Mouse (Mus musculus): ENCODE results near the gene Slit3. TPM values are rescaled to one million over a fixed set of nuclear protein-coding genes. Genes with fewer than 3 reads are reported as not detected.

Gene Slit3
- polyA plus RNA-seq, 1 experiment from 2014 or later = 21.9 TPM

DNA sequence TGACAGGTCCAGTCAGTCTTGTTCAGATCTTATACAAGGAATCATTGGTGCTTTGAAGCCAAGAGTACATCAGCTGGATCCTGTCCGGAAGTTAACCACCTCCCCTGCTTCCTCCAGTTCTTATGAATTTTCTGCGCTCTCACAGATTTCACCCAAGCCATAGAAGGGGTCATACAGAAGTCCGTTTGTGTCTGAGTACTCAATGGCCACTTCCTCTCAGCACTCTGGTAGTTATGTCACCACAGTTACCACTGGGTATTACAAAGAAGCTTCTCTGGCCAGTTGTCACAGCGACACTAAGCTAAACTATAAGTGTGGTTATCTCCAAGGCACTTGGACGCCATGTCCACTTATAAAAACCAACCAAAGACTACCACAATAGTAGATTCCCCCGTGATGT, 536.6 kb downstream of the Slit3 start:
- H3K4me3 ChIP-seq = no peak overlapping the region
- WGBS = 92% methylated on average over 6 of the region's 6 CpGs
- peaks cover 19% of the 10 kb centered on the region for H3K36me3 ChIP-seq
- DNase-seq (ENCODE audit: low spot score) = no peak
- H3K27me3 ChIP-seq (ENCODE audit: low read depth, poor library complexity, severe bottlenecking) = no peaks in the 10 kb centered on the region
- H3K27ac ChIP-seq = no peak overlapping the region
- peaks cover 12% of the 10 kb centered on the region for H3K4me1 ChIP-seq
- H3K9me3 ChIP-seq (replicated peaks) = no peaks in the 10 kb centered on the region

DNA sequence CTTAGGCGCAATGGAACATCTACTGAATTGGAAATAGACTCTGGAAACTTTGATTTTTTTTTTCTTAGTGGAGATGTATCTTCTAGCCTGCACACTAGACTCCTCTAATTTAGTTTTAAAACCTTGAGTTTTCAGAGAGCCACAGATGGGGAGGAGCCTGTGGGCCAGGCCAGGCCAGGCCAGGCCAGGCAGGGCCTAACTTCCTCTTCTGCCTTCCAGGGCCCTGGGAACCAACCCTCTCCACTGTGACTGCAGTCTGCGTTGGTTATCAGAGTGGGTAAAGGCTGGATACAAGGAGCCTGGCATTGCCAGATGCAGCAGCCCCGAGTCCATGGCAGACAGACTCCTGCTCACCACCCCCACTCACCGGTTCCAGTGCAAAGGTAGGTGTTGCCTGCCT, 539.9 kb downstream of the Slit3 start:
- peaks cover 8% of the 10 kb centered on the region; the same call in 1 of the 2 replicates for H3K27me3 ChIP-seq (ENCODE audit: low read depth, poor library complexity, severe bottlenecking)

DNA sequence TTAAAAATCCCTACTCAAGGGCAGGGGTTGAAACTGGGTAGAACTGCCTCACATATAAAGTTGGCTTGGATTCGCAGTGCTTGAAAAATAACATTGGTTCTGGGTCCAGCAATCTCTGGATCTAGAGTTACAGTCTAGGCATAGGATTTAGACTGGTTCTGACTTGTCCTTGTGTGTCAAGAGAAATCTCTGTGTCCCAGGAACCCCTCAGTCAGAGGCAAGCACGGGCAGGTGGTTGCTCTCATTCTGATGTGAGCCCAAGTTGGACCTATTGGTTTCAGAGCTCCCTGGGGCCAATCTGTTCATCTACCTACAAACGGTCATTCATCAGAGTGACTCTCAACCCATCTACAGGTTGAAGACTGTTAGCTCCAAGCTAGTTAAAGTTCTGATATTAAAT, 541.9 kb downstream of the Slit3 start:
- no peaks in the 10 kb centered on the region for H3K9me3 ChIP-seq (replicated peaks)
- peaks cover 30% of the 10 kb centered on the region for H3K36me3 ChIP-seq
- H3K4me1 ChIP-seq = 0 out of 2 replicates have a peak, but pooled peaks cover 3% of the 10 kb centered on the region
- no peak overlapping the region for H3K4me3 ChIP-seq
- DNase-seq (ENCODE audit: low spot score) = no peak
- H3K27ac ChIP-seq = no peak overlapping the region
- WGBS = 91% methylated on average over 3 of the region's 3 CpGs
- peaks cover 10% of the 10 kb centered on the region; the same call in 1 of the 2 replicates for H3K27me3 ChIP-seq (ENCODE audit: low read depth, poor library complexity, severe bottlenecking)

More for the DNA sequence above, 539.9 kb downstream of the Slit3 start:
- 92% methylated on average over 4 of the region's 4 CpGs for WGBS
- H3K27ac ChIP-seq = no peak overlapping the region
- H3K4me1 ChIP-seq = peaks cover 7% of the 10 kb centered on the region
- DNase-seq (ENCODE audit: low spot score) = no peak
- H3K4me3 ChIP-seq = no peak overlapping the region
- H3K36me3 ChIP-seq = peaks cover 28% of the 10 kb centered on the region
- H3K9me3 ChIP-seq (replicated peaks) = no peaks in the 10 kb centered on the region

DNA sequence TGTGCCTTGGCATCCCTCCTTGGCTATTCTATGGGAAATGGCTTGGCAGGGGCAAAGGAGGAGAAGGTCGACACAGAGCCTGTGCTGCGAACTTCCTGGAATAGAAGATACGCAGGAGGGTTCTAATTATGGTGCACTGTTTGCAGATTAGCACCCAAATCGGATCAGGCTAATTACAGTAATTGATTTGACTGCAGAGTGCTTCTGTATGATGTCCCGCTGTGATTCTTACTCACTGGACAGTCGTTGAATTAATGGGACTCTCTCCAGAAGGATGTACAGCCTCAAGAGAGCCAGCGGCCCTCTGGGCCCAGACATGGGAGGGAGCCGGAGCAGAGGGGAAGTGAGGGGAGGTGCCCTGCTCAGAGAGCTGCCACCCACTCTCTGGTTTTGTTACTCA, 542.6 kb downstream of the Slit3 start:
- Histone ChIP-seq H3K27ac (no peak overlapping the region), H3K36me3 (peaks cover 31% of the 10 kb centered on the region), H3K4me3 (no peak overlapping the region), H3K9me3 (replicated peaks) (no peaks in the 10 kb centered on the region), H3K27me3 (ENCODE audit: low read depth, poor library complexity, severe bottlenecking) (peaks cover 10% of the 10 kb centered on the region; the same call in 1 of the 2 replicates), H3K4me1 (peaks cover 6% of the 10 kb centered on the region; the same call in 1 of the 2 replicates)
- WGBS = 74% methylated on average over 8 of the region's 8 CpGs
- no peak for DNase-seq (ENCODE audit: low spot score)

DNA sequence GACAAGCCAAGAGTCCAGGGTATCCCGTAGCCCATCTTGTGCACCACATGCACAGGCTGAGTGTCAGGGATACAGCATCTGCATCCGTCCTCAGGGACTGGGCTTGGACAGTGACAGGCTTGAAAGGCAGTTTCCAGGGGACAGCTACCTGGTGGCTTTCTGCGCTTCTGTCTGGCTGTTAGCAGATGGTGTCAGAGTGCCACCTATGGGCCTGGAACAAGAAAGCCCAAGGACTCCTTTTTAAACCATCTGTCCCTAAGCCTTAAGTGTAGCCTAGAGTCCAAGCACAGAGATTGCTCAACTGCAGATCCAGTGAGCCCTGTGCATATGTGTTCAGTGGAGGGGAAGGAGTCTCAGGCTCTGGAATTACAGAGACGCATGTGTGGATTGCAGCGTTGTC, 544.0 kb downstream of the Slit3 start:
- WGBS = 63% methylated on average over 5 of the region's 5 CpGs
- peaks cover 10% of the 10 kb centered on the region; the same call in 1 of the 2 replicates for H3K27me3 ChIP-seq (ENCODE audit: low read depth, poor library complexity, severe bottlenecking)
- H3K4me1 ChIP-seq = peaks cover 9% of the 10 kb centered on the region; the same call in 1 of the 2 replicates
- H3K27ac ChIP-seq = no peak overlapping the region
- DNase-seq (ENCODE audit: low spot score) = peak; percentile 52
- no peaks in the 10 kb centered on the region for H3K9me3 ChIP-seq (replicated peaks)
- H3K36me3 ChIP-seq = peaks cover 38% of the 10 kb centered on the region
- no peak overlapping the region for H3K4me3 ChIP-seq

DNA sequence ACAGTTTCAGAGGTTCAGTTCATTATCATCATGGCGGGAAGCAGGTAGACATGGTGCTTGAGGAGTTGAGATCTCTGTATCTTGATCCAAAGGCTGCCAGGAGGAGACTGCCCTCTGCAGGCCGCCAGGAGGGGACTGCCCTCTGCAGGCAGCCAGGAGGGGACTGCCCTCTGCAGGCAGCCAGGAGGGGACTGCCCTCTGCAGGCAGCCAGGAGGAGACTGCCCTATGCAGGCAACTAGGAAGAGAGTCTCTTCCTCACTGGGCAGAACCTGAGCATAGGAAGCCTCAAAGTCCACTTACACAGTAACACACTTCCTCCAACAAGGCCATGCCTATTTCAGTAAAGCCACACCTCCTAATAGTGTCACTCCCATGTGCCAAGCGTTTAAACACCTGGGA, 546.4 kb downstream of the Slit3 start:
- H3K4me1 ChIP-seq = peaks cover 9% of the 10 kb centered on the region; the same call in 1 of the 2 replicates
- H3K4me3 ChIP-seq = no peak overlapping the region
- no peak for DNase-seq (ENCODE audit: low spot score)
- peaks cover 54% of the 10 kb centered on the region for H3K36me3 ChIP-seq
- WGBS = 56% methylated on average over 3 of the region's 3 CpGs
- H3K9me3 ChIP-seq (replicated peaks) = no peaks in the 10 kb centered on the region
- H3K27ac ChIP-seq = no peak overlapping the region
- peaks cover 10% of the 10 kb centered on the region; the same call in 1 of the 2 replicates for H3K27me3 ChIP-seq (ENCODE audit: low read depth, poor library complexity, severe bottlenecking)

DNA sequence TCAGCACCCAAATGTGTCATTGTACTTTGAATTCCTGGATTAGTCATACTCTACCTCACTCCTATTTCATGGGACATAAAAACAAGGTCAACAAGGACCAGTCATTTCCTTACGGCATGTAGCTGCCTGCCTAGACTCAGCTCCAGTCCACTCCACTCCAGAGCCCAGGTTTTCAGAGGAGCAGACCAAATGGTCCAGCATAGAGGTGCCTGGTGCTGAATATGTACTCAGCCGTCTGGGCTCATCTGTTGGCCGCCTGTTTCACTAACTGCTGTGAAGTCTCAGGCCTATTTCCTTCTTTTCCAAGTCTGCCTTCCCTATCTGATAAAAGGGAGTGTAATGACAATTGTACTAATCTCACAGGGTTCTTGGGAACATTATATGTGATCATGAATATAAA, 547.1 kb downstream of the Slit3 start:
- 41% methylated on average over 3 of the region's 3 CpGs for WGBS

DNA sequence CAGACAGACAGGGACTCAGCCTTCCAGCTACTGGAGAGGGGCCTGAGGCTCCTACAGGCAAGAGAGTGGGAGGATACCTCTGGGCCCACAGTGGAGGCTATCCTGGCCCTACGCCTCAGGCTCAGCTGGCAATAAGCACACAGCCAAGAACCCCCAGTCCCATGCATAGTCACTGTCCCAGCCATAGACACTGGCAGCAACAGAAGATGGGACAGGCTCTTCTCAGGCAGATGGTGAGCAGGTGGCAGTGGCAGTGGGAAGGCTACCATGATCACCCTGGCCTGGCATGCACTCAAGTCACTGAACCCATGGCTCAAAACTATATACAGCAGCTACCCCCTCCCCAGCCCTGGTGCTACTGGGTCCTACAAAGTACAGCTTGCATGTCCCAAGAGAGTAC, 547.7 kb downstream of the Slit3 start:
- Histone ChIP-seq H3K36me3 (peaks cover 59% of the 10 kb centered on the region), H3K4me1 (peaks cover 9% of the 10 kb centered on the region; the same call in 1 of the 2 replicates), H3K9me3 (replicated peaks) (no peaks in the 10 kb centered on the region), H3K27ac (peak overlapping the region; percentile 14; the same call in 1 of the 2 replicates), H3K4me3 (no peak overlapping the region), H3K27me3 (ENCODE audit: low read depth, poor library complexity, severe bottlenecking) (peaks cover 10% of the 10 kb centered on the region; the same call in 1 of the 2 replicates)
- 88% methylated on average over 1 of the region's 1 CpGs for WGBS
- no peak for DNase-seq (ENCODE audit: low spot score)

More for the DNA sequence above, 547.1 kb downstream of the Slit3 start:
- Histone ChIP-seq H3K9me3 (replicated peaks) (no peaks in the 10 kb centered on the region), H3K4me3 (no peak overlapping the region), H3K27me3 (ENCODE audit: low read depth, poor library complexity, severe bottlenecking) (peaks cover 10% of the 10 kb centered on the region; the same call in 1 of the 2 replicates), H3K27ac (no peak overlapping the region), H3K4me1 (peaks cover 9% of the 10 kb centered on the region; the same call in 1 of the 2 replicates), H3K36me3 (peaks cover 56% of the 10 kb centered on the region)
- DNase-seq (ENCODE audit: low spot score) = no peak

DNA sequence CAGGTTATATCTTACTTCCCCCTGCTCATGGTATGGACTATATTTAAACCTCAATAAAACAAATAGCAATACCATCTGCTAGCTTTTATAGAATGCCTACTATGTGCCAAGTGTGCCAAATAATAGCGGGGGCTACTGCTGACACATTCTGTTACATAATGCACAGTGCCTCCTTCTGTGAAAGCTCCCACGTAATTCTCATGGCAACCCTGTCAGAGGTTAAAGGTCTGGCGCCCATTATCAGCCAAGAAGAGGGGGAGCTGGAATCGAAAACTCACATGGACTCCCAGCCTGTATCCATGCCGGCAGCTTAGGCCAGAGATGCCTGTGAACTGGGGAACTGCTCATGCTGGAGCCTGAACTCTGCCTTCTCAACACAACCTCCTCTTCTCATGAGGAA, 548.5 kb downstream of the Slit3 start:
- DNase-seq (ENCODE audit: low spot score) = no peak
- H3K27ac ChIP-seq = no peak overlapping the region
- no peaks in the 10 kb centered on the region for H3K9me3 ChIP-seq (replicated peaks)
- H3K36me3 ChIP-seq = peaks cover 54% of the 10 kb centered on the region
- 88% methylated on average over 5 of the region's 5 CpGs for WGBS
- H3K27me3 ChIP-seq (ENCODE audit: low read depth, poor library complexity, severe bottlenecking) = peaks cover 9% of the 10 kb centered on the region; the same call in 1 of the 2 replicates
- H3K4me1 ChIP-seq = peaks cover 11% of the 10 kb centered on the region
- H3K4me3 ChIP-seq = no peak overlapping the region

DNA sequence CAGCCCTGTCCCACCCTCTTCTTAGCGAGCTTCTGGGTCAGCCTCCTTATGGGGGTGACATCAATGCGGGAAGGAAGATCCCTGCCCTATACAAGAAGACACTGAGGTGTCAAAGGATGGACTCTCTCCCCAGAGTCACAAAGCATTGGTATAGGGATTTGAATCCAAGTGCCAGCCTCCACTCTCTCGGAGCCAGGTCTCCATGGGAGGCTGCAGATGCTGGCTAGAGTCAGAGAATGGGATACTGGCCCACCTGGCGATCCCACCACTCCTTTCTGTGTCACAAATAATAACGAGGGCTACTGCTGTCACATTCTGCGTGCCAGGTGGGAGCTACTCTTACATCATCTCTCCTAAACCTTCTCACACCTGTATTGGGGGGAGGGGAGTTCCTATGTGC, 549.2 kb downstream of the Slit3 start:
- DNase-seq (ENCODE audit: low spot score) = no peak
- H3K27me3 ChIP-seq (ENCODE audit: low read depth, poor library complexity, severe bottlenecking) = 0 out of 2 replicates have a peak, but pooled peaks cover 5% of the 10 kb centered on the region
- WGBS = 89% methylated on average over 6 of the region's 6 CpGs
- no peak overlapping the region for H3K4me3 ChIP-seq
- no peaks in the 10 kb centered on the region for H3K9me3 ChIP-seq (replicated peaks)
- H3K4me1 ChIP-seq = peaks cover 13% of the 10 kb centered on the region
- peaks cover 52% of the 10 kb centered on the region for H3K36me3 ChIP-seq
- no peak overlapping the region for H3K27ac ChIP-seq

DNA sequence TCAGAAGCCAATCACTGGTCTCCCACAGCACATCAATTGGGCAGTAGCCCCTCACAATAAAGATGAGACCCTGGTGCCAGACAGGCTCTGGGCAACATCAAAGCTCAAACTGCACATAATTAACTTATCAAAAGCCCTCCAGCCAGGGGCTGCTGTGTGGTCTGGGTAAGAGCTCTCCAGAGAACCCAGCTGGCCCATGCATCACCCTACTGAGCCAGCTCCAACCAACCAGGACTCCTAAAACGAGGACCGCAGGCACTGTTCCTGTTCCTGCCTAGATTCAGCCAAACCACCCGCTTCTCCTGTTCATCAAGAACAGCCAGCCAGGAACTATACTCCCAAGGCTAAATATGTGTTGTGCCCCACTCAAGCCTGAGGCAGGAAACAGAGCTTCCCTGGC, 549.7 kb downstream of the Slit3 start:
- H3K27me3 ChIP-seq (ENCODE audit: low read depth, poor library complexity, severe bottlenecking) = 0 out of 2 replicates have a peak, but pooled peaks cover 5% of the 10 kb centered on the region

DNA sequence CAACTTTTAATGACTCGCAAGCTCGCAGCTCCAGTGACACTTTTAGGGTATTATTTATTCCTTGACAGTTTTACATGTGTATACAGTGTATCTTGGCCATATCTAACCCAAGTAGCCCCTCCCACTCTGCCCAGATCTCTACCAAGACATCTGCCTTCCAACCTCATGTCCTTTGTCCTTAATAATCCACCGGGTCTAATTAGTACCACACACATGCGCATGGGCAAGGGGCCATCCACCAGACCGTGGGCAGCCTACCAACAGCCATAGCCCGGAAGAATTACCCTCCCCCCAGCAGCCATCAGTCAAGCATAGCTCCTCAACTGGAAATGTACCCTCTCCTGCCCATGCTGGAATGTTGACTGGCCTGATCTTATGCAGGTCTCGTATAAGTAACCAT, 552.0 kb downstream of the Slit3 start:
- Histone ChIP-seq H3K27ac (no peak overlapping the region), H3K36me3 (peaks cover 46% of the 10 kb centered on the region), H3K9me3 (replicated peaks) (no peaks in the 10 kb centered on the region), H3K4me3 (no peak overlapping the region), H3K4me1 (peaks cover 25% of the 10 kb centered on the region), H3K27me3 (ENCODE audit: low read depth, poor library complexity, severe bottlenecking) (no peaks in the 10 kb centered on the region)
- WGBS = 89% methylated on average over 7 of the region's 7 CpGs
- DNase-seq (ENCODE audit: low spot score) = no peak

More for the DNA sequence above, 549.7 kb downstream of the Slit3 start:
- H3K27ac ChIP-seq = 0 out of 2 replicates have a peak overlapping the region, but pooled peaks have one; percentile 10
- 62% methylated on average over 3 of the region's 3 CpGs for WGBS
- DNase-seq (ENCODE audit: low spot score) = no peak
- H3K4me1 ChIP-seq = peaks cover 15% of the 10 kb centered on the region
- H3K9me3 ChIP-seq (replicated peaks) = no peaks in the 10 kb centered on the region
- no peak overlapping the region for H3K4me3 ChIP-seq
- H3K36me3 ChIP-seq = peaks cover 48% of the 10 kb centered on the region

DNA sequence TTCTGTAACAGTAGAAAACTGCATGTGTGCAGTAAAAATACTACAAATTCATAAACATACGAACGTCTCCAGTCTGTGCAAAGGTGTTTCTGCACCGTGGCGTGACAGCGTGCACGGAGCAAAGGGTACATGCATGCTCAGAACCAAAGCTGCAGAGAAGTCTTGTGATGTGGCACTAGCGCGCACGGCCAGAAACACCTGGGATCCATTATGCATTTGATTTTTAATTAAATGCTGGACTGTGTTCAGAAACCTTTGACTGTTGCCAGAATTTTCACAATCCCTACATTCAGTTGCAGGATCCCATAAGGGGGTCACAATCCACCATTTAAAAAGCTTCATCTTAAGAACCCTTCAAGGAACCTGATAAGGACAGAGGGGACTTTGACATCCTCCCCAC, 553.2 kb downstream of the Slit3 start:
- Histone ChIP-seq H3K4me1 (peaks cover 18% of the 10 kb centered on the region), H3K36me3 (peaks cover 43% of the 10 kb centered on the region), H3K27me3 (ENCODE audit: low read depth, poor library complexity, severe bottlenecking) (no peaks in the 10 kb centered on the region), H3K4me3 (no peak overlapping the region), H3K9me3 (replicated peaks) (no peaks in the 10 kb centered on the region), H3K27ac (peak overlapping the region; percentile 62)
- DNase-seq (ENCODE audit: low spot score) = peak; percentile 54
- WGBS = 68% methylated on average over 9 of the region's 9 CpGs

DNA sequence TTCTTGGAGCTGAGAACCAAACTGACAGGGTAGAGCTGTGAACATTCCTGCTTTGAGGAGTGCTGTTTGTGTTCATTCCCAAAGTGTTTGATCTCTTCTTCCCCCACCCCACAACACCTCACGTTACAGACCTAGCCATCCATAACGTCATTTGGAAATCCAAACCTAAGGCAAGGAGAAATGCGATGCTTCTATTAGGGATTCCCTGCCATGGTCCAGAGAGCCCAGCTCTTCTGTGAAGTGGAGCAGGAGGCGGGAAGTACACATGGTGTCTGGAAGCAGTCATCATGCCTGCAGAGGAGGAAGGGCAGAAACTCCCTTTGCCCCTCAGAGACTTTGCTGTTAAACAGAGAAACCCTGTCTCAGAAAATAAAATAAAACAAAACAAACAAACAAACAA, 555.7 kb downstream of the Slit3 start:
- 33% methylated on average over 4 of the region's 4 CpGs for WGBS
- DNase-seq (ENCODE audit: low spot score) = no peak
- H3K27me3 ChIP-seq (ENCODE audit: low read depth, poor library complexity, severe bottlenecking) = no peaks in the 10 kb centered on the region
- H3K27ac ChIP-seq = no peak overlapping the region
- H3K9me3 ChIP-seq (replicated peaks) = no peaks in the 10 kb centered on the region
- H3K4me3 ChIP-seq = no peak overlapping the region
- H3K36me3 ChIP-seq = peaks cover 31% of the 10 kb centered on the region
- H3K4me1 ChIP-seq = peaks cover 18% of the 10 kb centered on the region
